8 mouse cellular contexts compared by ENCODE assay signal in genomic region chr2:93418396-93418795, GRCm38 (mm10). TPM values are rescaled to one million over a fixed set of nuclear protein-coding genes. Genes with fewer than 3 reads are reported as not detected.
DNase-seq lines count a peak whose midpoint lies in the region; ATAC-seq and TF ChIP-seq lines count a peak whose summit lies in the region.

No protein-coding gene starts in this region.

- H3K4me1 ChIP-seq in embryonic facial prominence, embryonic 12.5 days, result peaks cover 9% of the 10 kb centered on the region
- H3K4me1 ChIP-seq in heart, adult 2 months (ENCODE audit: control insufficient read depth, insufficient read depth, low read length), result no peaks in the 10 kb centered on the region

- H3K9me3 ChIP-seq in embryonic facial prominence, embryonic 12.5 days, result no peaks in the 10 kb centered on the region

- H3K36me3 ChIP-seq in C2C12 (ENCODE audit: control insufficient read depth, insufficient read depth), result peaks cover 5% of the 10 kb centered on the region
- H3K36me3 ChIP-seq in embryonic facial prominence, embryonic 12.5 days, result no peaks in the 10 kb centered on the region
- no peaks in the 10 kb centered on the region for H3K36me3 ChIP-seq in heart, adult 2 months (ENCODE audit: control insufficient read depth, insufficient read depth, low read length)
- H3K36me3 ChIP-seq in splenic B cell, adult 2 months (ENCODE audit: control insufficient read depth, insufficient read depth, low read length, poor library complexity, severe bottlenecking), result peaks cover 4% of the 10 kb centered on the region

- H3K27me3 ChIP-seq in C2C12 (ENCODE audit: control insufficient read depth, insufficient read depth, insufficient read length), result no peaks in the 10 kb centered on the region
- H3K27me3 ChIP-seq in embryonic facial prominence, embryonic 12.5 days, result no peaks in the 10 kb centered on the region
- H3K27me3 ChIP-seq in heart, adult 2 months (ENCODE audit: control insufficient read depth, insufficient read depth, low read length), result no peaks in the 10 kb centered on the region
- H3K27me3 ChIP-seq in splenic B cell, adult 2 months (ENCODE audit: control insufficient read depth, insufficient read depth, low read length, poor library complexity, severe bottlenecking), result no peaks in the 10 kb centered on the region

- H3K79me3 ChIP-seq in C2C12 (ENCODE audit: low read depth), result no peaks in the 10 kb centered on the region

- ATAC-seq in embryonic facial prominence, embryonic 12.5 days (ENCODE audit: insufficient number of reproducible peaks, insufficient read depth, low FRiP score, low TSS enrichment), result 0 out of 2 replicates have a peak, but pooled peaks have one; percentile 4

- peak; percentile 66 for TF ChIP-seq CTCF in C2C12 (IDR thresholded peaks at IDR 0.05; ENCODE audit: control insufficient read depth, insufficient read depth, insufficient read length)
- TF ChIP-seq CTCF in heart, adult 2 months (IDR thresholded peaks at IDR 0.05), result peak; percentile 83

- H3K4me3 ChIP-seq in C2C12 (ENCODE audit: insufficient read depth, poor library complexity, severe bottlenecking), result no peak overlapping the region
- no peak overlapping the region for H3K4me3 ChIP-seq in embryonic facial prominence, embryonic 12.5 days
- H3K4me3 ChIP-seq in heart, adult 2 months, result no peak overlapping the region

- peak; percentile 88 for TF ChIP-seq EP300 in heart, adult 2 months (IDR thresholded peaks at IDR 0.05; ENCODE audit: insufficient read depth, low read depth, low read length)

- intact Hi-C loops in heart, adult 2 months (cut with DNase I), result loop anchor here (1.0 to 10.0 kb wide), 7 partner anchors 37 to 514 kb away; partner anchors contain the start of gene Tspan18

- no peak overlapping the region for H3K4me2 ChIP-seq in embryonic facial prominence, embryonic 12.5 days (replicated peaks)

- no peak for TF ChIP-seq POLR2A in heart, adult 2 months (IDR thresholded peaks at IDR 0.05; ENCODE audit: insufficient read depth, low read depth, low read length)

- H3ac ChIP-seq in C2C12 (ENCODE audit: control insufficient read depth, insufficient read length, low read depth), result no peak overlapping the region

- peak overlapping the region; percentile 42; the same call in 1 of the 2 replicates for H3K27ac ChIP-seq in embryonic facial prominence, embryonic 12.5 days
- no peak overlapping the region for H3K27ac ChIP-seq in heart, adult 2 months

- H3K9ac ChIP-seq in embryonic facial prominence, embryonic 12.5 days, result no peak overlapping the region
- no peak overlapping the region for H3K9ac ChIP-seq in heart, adult 2 months (ENCODE audit: low read depth, low read length)

- WGBS in embryonic facial prominence, embryonic 12.5 days, result 9% methylated on average over 8 of the region's 8 CpGs
- 11% methylated on average over 8 of the region's 8 CpGs for WGBS in heart, adult 2 months

- peak; percentile 83 to 89 for DNase-seq in adrenal gland, postnatal 36 days
- DNase-seq in heart, adult 2 months, result peak; percentile 74 to 86
- DNase-seq in kidney, adult 9 months, result peak; percentile 76
- DNase-seq in liver, result peak; percentile 82
- peak; percentile 86 for DNase-seq in neural tube, embryonic 10.5 days (ENCODE audit: extremely low spot score, low spot score)
- peak; percentile 76 for DNase-seq in splenic B cell, adult 2 months (ENCODE audit: low read depth, low spot score)

- H3K79me2 ChIP-seq in C2C12 (ENCODE audit: control insufficient read depth, insufficient read depth), result no peaks in the 10 kb centered on the region
- H3K79me2 ChIP-seq in heart, adult 2 months (replicated peaks; ENCODE audit: control insufficient read depth, insufficient read depth, low read length), result no peaks in the 10 kb centered on the region

TF ChIP-seq in C2C12, 6 proteins besides CTCF, POLR2A, EP300 and RAD21:
- TF ChIP-seq MYOG (IDR thresholded peaks at IDR 0.05; ENCODE audit: control insufficient read depth, extremely low read depth, insufficient read length) (no peak), CEBPB (IDR thresholded peaks at IDR 0.05; ENCODE audit: low read depth) (no peak), FOSL1 (IDR thresholded peaks at IDR 0.05; ENCODE audit: insufficient read depth, low read length, poor library complexity, severe bottlenecking) (no peak), MAX (IDR thresholded peaks at IDR 0.05) (no peak), MYOD1 (IDR thresholded peaks at IDR 0.05; ENCODE audit: control insufficient read depth, insufficient read length, low read depth) (no peak), USF1 (IDR thresholded peaks at IDR 0.05; ENCODE audit: low read depth) (no peak)

RNA-seq across cellular contexts. Expression of gene Cd82, which starts 44.5 kb away (rescaled TPM):
- 118 TPM for polyA plus RNA-seq in C2C12 (2012; fragmentation: generic; extraction: Trizol)
- 10 to 100 TPM; 34.6 to 63.8 TPM for total RNA-seq in adrenal gland, postnatal 36 days (2021)
- 24.6 and 25.0 TPM in 2 replicates for polyA plus RNA-seq in embryonic facial prominence, embryonic 12.5 days (2016; fragmentation: Nextera tagmentation; extraction: Ambion mirVana)
- 10 to 100 TPM; 15.2 to 18.7 TPM for total RNA-seq in heart, adult 2 months (2021)
- polyA plus RNA-seq in heart, adult 2 months (2012; rRNA removed), result 28.1 and 31.6 TPM in 2 replicates
